In the genomic region with DNA sequence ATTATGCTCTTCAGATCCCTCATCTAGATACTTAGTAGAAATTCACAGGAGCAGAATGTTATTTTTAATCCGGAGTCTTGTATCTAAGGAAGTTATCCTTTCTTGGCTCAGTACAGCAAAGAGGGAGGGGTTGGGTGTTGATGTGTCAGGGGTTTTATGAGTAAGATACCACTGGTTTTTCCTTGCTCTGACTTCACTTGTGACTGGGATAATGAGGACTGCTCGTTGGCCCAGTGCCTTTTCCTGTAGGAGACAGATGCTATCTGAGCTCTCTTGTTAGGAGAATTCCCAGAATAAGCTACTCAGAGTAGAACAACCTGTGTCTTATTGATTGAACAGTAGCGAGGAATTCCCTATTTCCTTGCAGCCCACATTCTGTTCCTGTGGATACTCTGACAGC, we compare ENCODE assay signal across 8 mouse cellular contexts. TPM values are rescaled to one million over a fixed set of nuclear protein-coding genes. Genes with fewer than 3 reads are reported as not detected.
A peak's percentile ranks its signal among the peaks of the same experiment; 100 is the strongest.
DNase-seq lines count a peak whose midpoint lies in the region; ATAC-seq and TF ChIP-seq lines count a peak whose summit lies in the region.

No protein-coding gene starts in this region.

- peaks cover 10% of the 10 kb centered on the region for H3K4me1 ChIP-seq in heart, embryonic 11.5 days (ENCODE audit: control insufficient read depth, insufficient read depth, low read length)
- peaks cover 9% of the 10 kb centered on the region; the same call in 1 of the 2 replicates for H3K4me1 ChIP-seq in embryonic fibroblast, embryonic 13.5 days (ENCODE audit: control insufficient read depth, insufficient read depth, low read length)
- peaks cover 11% of the 10 kb centered on the region; the same call in 1 of the 2 replicates for H3K4me1 ChIP-seq in intestine, postnatal 0 days (replicated peaks; ENCODE audit: control insufficient read depth, insufficient read depth, low read length)
- H3K4me1 ChIP-seq in olfactory bulb, adult 2 months (ENCODE audit: control insufficient read depth, insufficient read depth, low read length), result no peaks in the 10 kb centered on the region

- no peaks in the 10 kb centered on the region for H3K27me3 ChIP-seq in heart, embryonic 11.5 days (ENCODE audit: control insufficient read depth, insufficient read depth, low read length)
- H3K27me3 ChIP-seq in intestine, postnatal 0 days (replicated peaks; ENCODE audit: control insufficient read depth, insufficient read depth, low read length), result no peaks in the 10 kb centered on the region

- H3K9me3 ChIP-seq in heart, embryonic 11.5 days (replicated peaks; ENCODE audit: control insufficient read depth, low read length), result no peaks in the 10 kb centered on the region
- no peaks in the 10 kb centered on the region for H3K9me3 ChIP-seq in intestine, postnatal 0 days (ENCODE audit: control insufficient read depth)

- TF ChIP-seq CTCF in embryonic fibroblast, embryonic 13.5 days (IDR thresholded peaks at IDR 0.05; ENCODE audit: borderline replicate concordance, insufficient read depth, low read length), result no peak
- no peak for TF ChIP-seq CTCF in intestine, postnatal 0 days (IDR thresholded peaks at IDR 0.05; ENCODE audit: low read depth)
- no peak for TF ChIP-seq CTCF in olfactory bulb, adult 2 months (IDR thresholded peaks at IDR 0.05; ENCODE audit: insufficient read depth, low read depth, low read length)

- no peak for TF ChIP-seq POLR2A in embryonic fibroblast, embryonic 13.5 days (IDR thresholded peaks at IDR 0.05; ENCODE audit: low read depth, low read length)
- TF ChIP-seq POLR2A in olfactory bulb, adult 2 months (IDR thresholded peaks at IDR 0.05; ENCODE audit: insufficient read depth, low read depth, low read length), result no peak

- no peak overlapping the region for H3K9ac ChIP-seq in heart, embryonic 11.5 days (ENCODE audit: low read depth, low read length)
- H3K9ac ChIP-seq in intestine, postnatal 0 days (ENCODE audit: low read depth, low read length), result no peak overlapping the region

- H3K4me2 ChIP-seq in heart, embryonic 11.5 days, result no peak overlapping the region
- H3K4me2 ChIP-seq in intestine, postnatal 0 days (replicated peaks; ENCODE audit: low read depth), result peak overlapping the region; percentile 35; the same call in 1 of the 2 replicates

- no peak for ATAC-seq in heart, embryonic 11.5 days (replicated peaks; ENCODE audit: insufficient number of reproducible peaks, low FRiP score, low TSS enrichment)
- no peak for ATAC-seq in intestine, postnatal 0 days
- no peak for ATAC-seq in CD4-positive, CD25-positive, alpha-beta regulatory T cell, adult 4 months

- no peak overlapping the region for H3K27ac ChIP-seq in heart, embryonic 11.5 days (ENCODE audit: low read depth, low read length)
- peak overlapping the region; percentile 1; the same call in 1 of the 2 replicates for H3K27ac ChIP-seq in embryonic fibroblast, embryonic 13.5 days (ENCODE audit: insufficient read depth, low read length)
- no peak overlapping the region for H3K27ac ChIP-seq in intestine, postnatal 0 days (ENCODE audit: low read depth, low read length)
- peak overlapping the region; percentile 20; the same call in 1 of the 2 replicates for H3K27ac ChIP-seq in olfactory bulb, adult 2 months (ENCODE audit: insufficient read depth, low read depth, low read length)

- 36% methylated on average over 3 of the region's 3 CpGs for WGBS in heart, embryonic 11.5 days (ENCODE audit: insufficient replicate concordance)
- WGBS in intestine, postnatal 0 days, result 34% methylated on average over 3 of the region's 3 CpGs
- WGBS in olfactory bulb, adult 2 months, result 36% methylated on average over 3 of the region's 3 CpGs

- H3K4me3 ChIP-seq in heart, embryonic 11.5 days (ENCODE audit: low read depth, low read length), result no peak overlapping the region
- H3K4me3 ChIP-seq in embryonic fibroblast, embryonic 13.5 days (ENCODE audit: insufficient read depth, low read length), result no peak overlapping the region
- H3K4me3 ChIP-seq in intestine, postnatal 0 days (ENCODE audit: low read depth, low read length), result no peak overlapping the region
- no peak overlapping the region for H3K4me3 ChIP-seq in olfactory bulb, adult 2 months (ENCODE audit: insufficient read depth, low read depth, low read length)

- H3K36me3 ChIP-seq in heart, embryonic 11.5 days (ENCODE audit: control insufficient read depth, insufficient read depth, low read length), result no peaks in the 10 kb centered on the region
- no peaks in the 10 kb centered on the region for H3K36me3 ChIP-seq in intestine, postnatal 0 days (ENCODE audit: control insufficient read depth, insufficient read depth)

- peak; percentile 95 for DNase-seq in heart, adult 11 months
- DNase-seq in thymus, postnatal 0 days (ENCODE audit: low spot score), result no peak
- DNase-seq in embryo, embryonic 10 days (ENCODE audit: low spot score), result no peak

RNA-seq across cellular contexts. Expression of a gene that starts 39.3 kb away (rescaled TPM):
- polyA plus RNA-seq in heart, embryonic 11.5 days (2014; fragmentation: Nextera tagmentation; extraction: Ambion mirVana), result 35.5 and 42.1 TPM in 2 replicates
- 28.0 and 34.5 TPM in 2 replicates for polyA plus RNA-seq in embryonic fibroblast, embryonic 13.5 days (2011; ENCODE audit: insufficient read length, low read depth, missing spikeins)
- 29.5 and 30.2 TPM in 2 replicates for polyA plus RNA-seq in intestine, postnatal 0 days (2015; fragmentation: Nextera tagmentation; extraction: Ambion mirVana)
- polyA plus RNA-seq in olfactory bulb, adult 2 months (2012; ENCODE audit: insufficient read depth, insufficient read length, low replicate concordance, missing spikeins), result not detected in 2 replicates
- 5.3 and 6.6 TPM in 2 replicates for polyA plus RNA-seq in thymus, postnatal 0 days (2015; fragmentation: Nextera tagmentation; extraction: Ambion mirVana)
- polyA plus RNA-seq in CD4-positive, CD25-positive, alpha-beta regulatory T cell, adult 4 months (2017; shearing (Covaris generic)), result not detected

Comparison
In these comparisons a context has a peak if more than half of its experiments do, and no peak if none do; other contexts are left out.
1. H3K27ac ChIP-seq: peak in embryonic fibroblast, embryonic 13.5 days (single experiment) and olfactory bulb, adult 2 months (single experiment); none in heart, embryonic 11.5 days (single experiment) and intestine, postnatal 0 days (single experiment).